Mouse (Mus musculus) limb, embryonic 11.5 days (tissue): ENCODE data around the gene Canx. TPM values are rescaled to one million over a fixed set of nuclear protein-coding genes. Genes with fewer than 3 reads are reported as not detected.
A peak's percentile ranks its signal among the peaks of the same experiment; 100 is the strongest.

Experiments
- ATAC-seq: fragments of 200-750 bp; cut with Nextera tagmentation; 2 replicates; pipeline ENCODE4 v1.8.0; 2017; ENCODE audit warnings: low read depth; ENCODE audit not compliant: insufficient number of reproducible peaks, low FRiP score, low TSS enrichment
- DNase-seq: peaks from one replicate; pipeline ENCODE4 v3.0.0-alpha.2; 2015; ENCODE audit warnings: low spot score
- H3K27ac ChIP-seq: fragments of 300-500 bp; sonication (generic); replicated peaks from 2 replicates; pipeline ENCODE4 v1.5.1; 2014; ENCODE audit warnings: low read depth, mild to moderate bottlenecking, low read length
- H3K27me3 ChIP-seq: fragments of 300-500 bp; sonication (generic); 2 replicates; pipeline ENCODE4 v1.6.1; 2014; ENCODE audit warnings: mild to moderate bottlenecking, low read length, mixed read lengths; ENCODE audit not compliant: control insufficient read depth, insufficient read depth
- H3K36me3 ChIP-seq: fragments of 300-500 bp; sonication (generic); 2 replicates; pipeline ENCODE4 v1.6.1; 2014; ENCODE audit warnings: mild to moderate bottlenecking, low read length, moderate library complexity, mixed read lengths; ENCODE audit not compliant: control insufficient read depth, insufficient read depth
- H3K4me1 ChIP-seq: fragments of 300-500 bp; sonication (generic); 2 replicates; pipeline ENCODE4 v1.6.1; 2014; ENCODE audit warnings: low read length, mixed read lengths; ENCODE audit not compliant: control insufficient read depth, insufficient read depth
- H3K4me2 ChIP-seq: fragments of 300-500 bp; sonication (generic); 2 replicates; pipeline ENCODE4 v1.6.1; 2014; ENCODE audit warnings: low read depth, mild to moderate bottlenecking, moderate library complexity; ENCODE audit not compliant: severe bottlenecking
- H3K4me3 ChIP-seq: fragments of 300-500 bp; sonication (generic); 2 replicates; pipeline ENCODE4 v1.5.1; 2014; ENCODE audit warnings: low read depth, low read length
- H3K9ac ChIP-seq: fragments of 300-500 bp; sonication (generic); 2 replicates; pipeline ENCODE4 v1.6.1; 2014; ENCODE audit warnings: mild to moderate bottlenecking, low read length
- H3K9me3 ChIP-seq: fragments of 300-500 bp; sonication (generic); 2 replicates; pipeline ENCODE4 v1.6.1; 2016; ENCODE audit warnings: low read length; ENCODE audit not compliant: control insufficient read depth
- WGBS: fragments of 180-500 bp; shearing (Covaris S2); extraction: QIAGEN DNeasy Blood & Tissue Kit; methylation state at CpG from one replicate; pipeline ENCODE4 v1.1.7; 2014; 5-methylcytosine and 5-hydroxymethylcytosine counted together
- polyA plus RNA-seq: library from polyadenylated mRNA; unstranded; fragments of >200 nt; fragmentation: Nextera tagmentation; extraction: Ambion mirVana; gene quantifications from 2 replicates; pipeline ENCODE4 v1.2.1, GENCODE M21; 2014

The Canx gene
- 242 and 250 TPM in 2 replicates for polyA plus RNA-seq

DNA sequence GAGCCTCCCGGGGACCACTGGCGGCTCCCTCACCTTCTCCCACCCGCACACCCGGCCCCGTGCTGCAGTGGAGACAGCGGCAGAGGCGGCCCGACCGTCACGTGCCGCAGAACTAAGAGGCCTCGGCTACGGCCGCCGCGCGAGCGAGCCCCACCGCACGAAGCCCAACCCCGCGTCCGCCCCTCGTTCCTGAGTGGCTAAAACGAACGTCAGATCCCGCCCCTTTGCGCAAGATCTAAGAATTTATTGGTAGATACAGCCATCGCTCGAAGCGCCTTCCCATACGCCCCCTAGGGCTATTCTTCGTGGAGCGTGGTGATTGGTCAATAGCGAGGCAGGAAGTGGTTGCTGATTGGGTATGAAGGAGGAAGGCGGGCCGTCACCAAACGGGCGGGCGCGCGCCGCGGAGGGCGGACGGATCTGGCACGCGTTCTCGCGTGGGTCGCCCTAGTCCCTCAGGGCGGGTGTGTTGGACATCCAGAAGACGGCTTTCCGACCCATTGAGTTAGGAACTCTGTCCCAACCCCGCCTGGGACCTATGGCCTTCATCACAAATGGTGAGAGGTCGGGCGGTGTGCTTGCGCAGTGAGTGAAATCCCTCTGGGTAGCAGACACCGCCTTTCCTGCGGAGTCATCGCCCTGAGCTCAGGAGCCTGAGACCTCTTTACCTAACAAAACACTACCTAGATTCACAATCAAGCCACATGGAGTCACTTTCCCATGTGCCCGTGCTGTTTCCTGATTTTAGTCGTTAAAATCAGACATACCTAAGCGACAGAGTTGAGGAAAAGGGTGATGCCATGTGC, at the start of gene Canx:
Gene Canx, minus strand, starts transcription at position 178 of the 806 bp plus-strand sequence.
- peak within 1 kb of the TSS; percentile 83 for H3K27ac ChIP-seq
- H3K4me1 ChIP-seq: peaks cover 4% of the 10 kb centered on the region; the same call in 1 of the 2 replicates
- WGBS: under 1% methylated on average over 64 of the region's 64 CpGs
- no peaks in the 10 kb centered on the region for H3K9me3 ChIP-seq
- ATAC-seq: peak; percentile 99
- H3K4me2 ChIP-seq: peak within 1 kb of the TSS; percentile 71
- H3K36me3 ChIP-seq: no peaks in the 10 kb centered on the region
- peak; percentile 100 for DNase-seq
- peak within 1 kb of the TSS; percentile 74 for H3K4me3 ChIP-seq
- no peaks in the 10 kb centered on the region for H3K27me3 ChIP-seq
- peak within 1 kb of the TSS; percentile 93 for H3K9ac ChIP-seq

DNA sequence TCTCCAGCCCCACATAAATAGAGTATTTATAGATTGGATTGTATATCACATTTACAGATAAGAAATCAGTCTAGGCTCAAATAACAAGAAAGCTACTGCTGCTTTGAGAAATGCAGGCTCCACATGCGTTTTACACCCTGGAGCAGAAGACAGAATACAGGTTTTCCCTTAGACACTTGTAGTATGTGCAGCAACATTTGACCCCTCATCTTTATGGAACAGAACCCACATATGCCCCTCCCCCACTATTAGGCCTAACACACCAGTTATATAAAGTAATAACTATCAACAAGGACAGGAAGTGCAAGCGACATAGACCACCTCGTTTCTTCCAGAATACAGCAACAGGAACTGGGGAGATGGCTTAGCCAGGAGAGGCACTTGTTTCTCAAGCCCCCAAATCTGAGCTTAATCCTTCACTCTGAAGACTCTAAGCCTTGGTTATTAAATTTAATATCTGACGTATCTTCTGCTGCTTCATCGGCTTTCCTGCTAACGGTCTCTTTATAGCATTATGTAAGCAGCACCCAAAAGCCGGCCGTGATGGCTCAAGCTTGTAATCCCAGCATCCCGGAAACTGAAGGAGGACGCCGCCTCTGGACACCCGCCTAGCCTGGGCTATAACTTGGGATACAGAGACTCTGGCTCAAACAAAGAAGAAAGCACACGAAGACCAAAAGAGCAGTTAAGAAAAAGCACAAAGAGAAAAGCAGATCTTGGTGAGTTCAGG, 49.0 kb upstream of the Canx start:
- DNase-seq: no peak
- no peak overlapping the region for H3K9ac ChIP-seq
- WGBS: 89% methylated on average over 13 of the region's 13 CpGs

DNA sequence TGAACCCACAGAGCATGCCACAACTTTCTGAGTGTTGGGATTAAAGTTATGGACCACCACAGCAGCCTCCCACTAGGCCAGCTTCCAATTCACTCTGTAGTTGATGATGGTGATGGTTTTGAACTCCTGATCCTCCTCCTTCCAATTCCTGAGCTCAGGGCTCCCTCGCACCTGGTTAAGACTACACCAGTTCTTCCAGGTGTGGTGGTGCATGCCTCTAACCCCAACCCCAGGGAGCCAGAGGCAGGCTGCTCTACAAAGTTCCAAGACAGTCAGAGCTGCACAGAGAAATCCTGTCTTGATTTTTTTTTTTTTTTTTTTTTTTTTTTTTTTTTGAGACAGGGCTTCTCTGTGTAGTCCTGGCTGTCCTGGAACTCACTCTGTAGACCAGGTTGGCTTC, 48.1 kb upstream of the Canx start:
- ATAC-seq: no peak
- peaks cover 4% of the 10 kb centered on the region; the same call in 1 of the 2 replicates for H3K4me1 ChIP-seq

More for the DNA sequence above, 49.0 kb upstream of the Canx start:
- H3K4me1 ChIP-seq: peaks cover 5% of the 10 kb centered on the region
- H3K4me2 ChIP-seq: no peak overlapping the region
- H3K27ac ChIP-seq: no peak overlapping the region
- no peaks in the 10 kb centered on the region for H3K9me3 ChIP-seq
- H3K4me3 ChIP-seq: no peak overlapping the region
- no peaks in the 10 kb centered on the region; the same call in none of the 2 replicates for H3K36me3 ChIP-seq
- H3K27me3 ChIP-seq: no peaks in the 10 kb centered on the region
- no peak for ATAC-seq

DNA sequence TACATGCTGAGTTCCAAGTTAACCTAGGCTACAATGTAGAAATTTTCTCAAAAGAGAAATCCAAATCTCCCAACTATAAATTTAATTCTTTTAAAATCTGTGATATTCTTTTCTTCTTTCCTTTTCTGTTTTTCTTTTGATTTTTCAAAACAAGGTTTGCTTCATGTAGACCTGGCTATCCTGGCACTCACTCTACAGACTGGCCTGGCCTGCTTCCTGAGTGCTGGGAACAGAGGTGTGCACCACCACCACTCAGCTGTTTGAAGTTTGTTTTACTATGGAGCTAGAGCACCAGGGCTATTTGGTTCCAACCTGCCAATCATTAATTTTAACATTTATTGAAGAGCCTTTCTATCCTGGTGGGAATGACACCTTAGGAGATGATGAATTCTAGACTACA, 47.6 kb upstream of the Canx start:
- ATAC-seq (no peak), DNase-seq (no peak)
- H3K27me3 ChIP-seq: no peaks in the 10 kb centered on the region
- peaks cover 4% of the 10 kb centered on the region; the same call in 1 of the 2 replicates for H3K4me1 ChIP-seq
- H3K27ac ChIP-seq: no peak overlapping the region
- H3K9me3 ChIP-seq: no peaks in the 10 kb centered on the region
- H3K4me3 ChIP-seq: no peak overlapping the region
- H3K36me3 ChIP-seq: no peaks in the 10 kb centered on the region
- H3K9ac ChIP-seq: no peak overlapping the region
- H3K4me2 ChIP-seq: no peak overlapping the region

More for the DNA sequence above, 48.1 kb upstream of the Canx start:
- no peaks in the 10 kb centered on the region for H3K9me3 ChIP-seq
- H3K4me3 ChIP-seq: no peak overlapping the region
- H3K36me3 ChIP-seq: no peaks in the 10 kb centered on the region
- H3K9ac ChIP-seq: no peak overlapping the region
- WGBS: 74% methylated on average over 1 of the region's 1 CpGs
- no peaks in the 10 kb centered on the region for H3K27me3 ChIP-seq
- DNase-seq: no peak
- H3K4me2 ChIP-seq: no peak overlapping the region
- no peak overlapping the region for H3K27ac ChIP-seq

DNA sequence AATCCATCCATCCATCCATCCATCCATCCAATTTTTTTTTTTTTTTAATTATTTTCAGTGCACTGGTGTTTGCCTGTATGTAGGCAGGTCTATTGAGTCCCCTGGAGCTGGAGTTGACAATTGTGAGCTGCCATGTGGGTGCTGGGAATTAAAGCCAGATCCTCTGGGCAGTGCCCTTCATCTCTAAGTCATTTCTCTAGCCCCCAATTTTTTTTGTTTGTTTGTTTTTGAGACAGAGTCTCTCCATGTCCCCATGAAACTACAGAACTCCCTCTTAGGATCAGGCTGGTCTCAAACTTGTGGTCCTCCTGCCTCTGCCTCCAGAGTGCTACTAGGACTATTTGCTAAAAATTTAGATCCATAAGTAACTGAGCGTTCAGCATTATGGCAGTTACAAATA, 46.4 kb upstream of the Canx start:
- Histone ChIP-seq H3K9me3 (no peaks in the 10 kb centered on the region), H3K4me2 (no peak overlapping the region; the same call in 1 of the 2 replicates), H3K27ac (no peak overlapping the region), H3K36me3 (no peaks in the 10 kb centered on the region), H3K9ac (no peak overlapping the region), H3K4me1 (peaks cover 4% of the 10 kb centered on the region; the same call in 1 of the 2 replicates), H3K4me3 (no peak overlapping the region), H3K27me3 (no peaks in the 10 kb centered on the region)
- WGBS: 98% methylated on average over 1 of the region's 1 CpGs
- DNase-seq: no peak
- ATAC-seq: no peak

DNA sequence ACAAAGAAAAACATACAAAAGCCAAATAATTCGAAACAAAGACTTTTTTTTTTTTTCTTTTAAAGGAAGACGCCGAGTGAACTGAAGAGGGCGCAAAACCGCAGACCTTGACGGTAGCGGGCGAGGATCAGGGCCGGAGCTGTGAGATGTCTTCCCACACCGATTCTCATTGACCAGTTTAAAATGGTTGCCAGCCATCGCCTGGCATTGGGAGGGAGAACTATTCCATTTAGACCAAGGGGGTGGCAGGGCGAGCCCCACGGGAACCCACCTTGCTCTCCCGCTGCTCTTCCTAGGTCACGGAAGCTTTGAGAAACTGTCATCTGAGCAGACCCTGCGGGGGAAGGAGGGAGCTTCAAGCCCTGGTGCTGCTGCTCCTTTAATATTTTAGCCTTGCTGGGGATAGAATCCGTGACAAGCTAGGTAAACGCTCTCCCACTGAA, 45.9 kb upstream of the Canx start:
- no peak overlapping the region for H3K27ac ChIP-seq
- no peak for ATAC-seq

DNA sequence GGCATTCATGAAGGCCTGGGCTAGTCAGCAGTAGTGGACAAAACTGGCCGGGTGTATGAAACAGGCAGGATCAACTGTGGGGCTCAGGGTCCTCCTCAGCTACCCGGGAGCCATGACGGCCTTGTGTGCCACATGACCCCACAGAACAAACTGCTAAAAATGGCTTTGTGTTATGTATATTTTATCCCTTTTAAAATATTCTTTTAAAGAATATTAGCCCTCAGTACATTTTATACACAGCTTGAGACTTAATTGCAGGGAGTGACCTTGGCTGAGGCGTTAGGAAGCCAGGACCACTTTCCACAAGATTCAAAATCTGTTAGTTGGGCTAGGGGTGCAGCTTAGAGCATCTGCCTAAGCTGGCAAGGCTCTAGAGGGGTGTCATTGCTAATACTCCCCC, 45.5 kb upstream of the Canx start:
- H3K36me3 ChIP-seq: no peaks in the 10 kb centered on the region
- ATAC-seq: no peak
- no peak overlapping the region for H3K27ac ChIP-seq
- no peaks in the 10 kb centered on the region for H3K4me1 ChIP-seq
- H3K27me3 ChIP-seq: no peaks in the 10 kb centered on the region
- WGBS: 67% methylated on average over 4 of the region's 4 CpGs
- H3K4me3 ChIP-seq: no peak overlapping the region
- H3K4me2 ChIP-seq: no peak overlapping the region; the same call in 1 of the 2 replicates
- H3K9me3 ChIP-seq: no peaks in the 10 kb centered on the region
- no peak overlapping the region for H3K9ac ChIP-seq
- no peak for DNase-seq

More for the DNA sequence above, 45.9 kb upstream of the Canx start:
- Histone ChIP-seq H3K36me3 (no peaks in the 10 kb centered on the region), H3K4me1 (peaks cover 4% of the 10 kb centered on the region; the same call in 1 of the 2 replicates), H3K9me3 (no peaks in the 10 kb centered on the region), H3K4me2 (peak overlapping the region; percentile 60), H3K4me3 (peak overlapping the region; percentile 18; the same call in 1 of the 2 replicates), H3K9ac (peak overlapping the region; percentile 55), H3K27me3 (no peaks in the 10 kb centered on the region)
- DNase-seq: peak; percentile 81
- WGBS: 2% methylated on average over 18 of the region's 18 CpGs

DNA sequence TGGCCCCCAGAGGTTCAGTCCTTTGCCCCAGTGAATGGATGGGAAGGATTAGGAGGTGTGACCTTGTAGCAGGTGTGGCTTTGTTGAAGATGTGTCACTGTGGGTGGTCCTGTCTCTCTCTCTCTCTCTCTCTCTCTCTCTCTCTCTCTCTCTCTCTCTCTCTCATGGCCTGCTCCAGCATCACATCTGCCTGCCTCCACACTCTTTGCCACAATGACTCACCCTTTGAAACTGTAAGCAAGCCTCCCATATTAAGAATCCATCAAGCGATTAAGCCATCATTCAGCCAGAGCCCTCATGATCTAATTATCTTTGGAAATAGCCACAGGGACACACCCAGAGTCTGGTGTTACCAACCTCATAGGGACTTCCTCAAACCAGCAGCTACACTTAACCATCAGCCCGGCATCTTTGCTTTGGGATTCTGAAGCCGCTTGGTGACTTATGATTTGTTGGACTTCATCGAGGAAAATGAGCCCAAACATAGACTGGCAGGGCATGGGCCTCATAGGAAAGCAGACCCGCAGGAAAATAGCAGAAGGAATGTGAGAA, 44.0 kb upstream of the Canx start:
- no peaks in the 10 kb centered on the region for H3K9me3 ChIP-seq
- H3K4me1 ChIP-seq: no peaks in the 10 kb centered on the region
- no peaks in the 10 kb centered on the region for H3K36me3 ChIP-seq
- no peak overlapping the region for H3K4me3 ChIP-seq
- no peak overlapping the region for H3K9ac ChIP-seq
- H3K27ac ChIP-seq: no peak overlapping the region
- H3K27me3 ChIP-seq: no peaks in the 10 kb centered on the region
- DNase-seq (no peak), ATAC-seq (no peak)
- no peak overlapping the region for H3K4me2 ChIP-seq
- WGBS: 92% methylated on average over 5 of the region's 5 CpGs
